Mouse (Mus musculus): ENCODE measurements around the gene Cmip.

DNA sequence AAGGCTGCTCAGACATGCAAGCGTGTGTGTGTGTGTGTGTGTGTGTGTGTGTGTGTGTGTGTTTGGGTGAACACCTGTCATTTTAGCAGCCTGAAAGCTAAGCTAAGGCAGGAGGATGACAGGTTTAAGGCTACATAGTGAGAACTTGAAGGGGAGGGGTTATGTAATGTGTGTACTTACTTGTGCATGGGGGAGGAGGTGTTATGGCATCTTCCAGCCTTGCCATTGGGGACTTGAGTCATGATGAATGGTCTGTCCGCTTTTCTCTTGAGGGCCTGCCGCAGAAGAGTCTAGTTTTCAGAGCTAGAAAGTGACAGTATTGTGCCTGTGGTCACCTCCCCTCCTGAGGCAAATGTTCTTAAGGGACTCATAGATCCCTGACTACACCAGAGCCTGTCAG, 174.7 kb downstream of the Cmip start:
- TF ChIP-seq CTCF (IDR thresholded peaks at IDR 0.05; ENCODE audit: borderline replicate concordance, control insufficient read depth, extremely low read depth, insufficient read depth, low read length, poor library complexity) = no peak
- no peak for TF ChIP-seq POLR2A (IDR thresholded peaks at IDR 0.05; ENCODE audit: control insufficient read depth, extremely low read depth, insufficient read depth, low read length, poor library complexity)
